In genomic region chr12:6381833-6382232, GRCm38 (mm10) we compare ENCODE assay signal across 16 mouse cellular contexts.
"Had no signal": no experiment of that assay in that cellular context is flagged by ENCODE, and none has a peak within 500 bp of the region (broad histone marks: within the 10 kb centered on the region; RNA-seq: fewer than 3 reads in every experiment).

No protein-coding gene starts in this region.

- ATAC-seq: liver, postnatal 0 days; midbrain, embryonic 15.5 days had no signal

- H3K27ac ChIP-seq: limb, embryonic 12.5 days; liver, embryonic 13.5 days; lung, embryonic 15.5 days; macrophage; midbrain, embryonic 15.5 days; neural tube, embryonic 12.5 days; stomach, embryonic 15.5 days had no signal

- H3K9ac ChIP-seq: limb, embryonic 12.5 days; liver, embryonic 13.5 days; liver, postnatal 0 days; lung, embryonic 15.5 days; midbrain, embryonic 15.5 days; neural tube, embryonic 12.5 days; stomach, embryonic 15.5 days had no signal

- H3K9me3 ChIP-seq: limb, embryonic 12.5 days; liver, embryonic 13.5 days; lung, embryonic 15.5 days; megakaryocyte, embryonic 14.5 days; midbrain, embryonic 15.5 days; neural tube, embryonic 12.5 days; stomach, embryonic 15.5 days had no signal

- H3K4me2 ChIP-seq: limb, embryonic 12.5 days; liver, embryonic 13.5 days; lung, embryonic 15.5 days; midbrain, embryonic 11.5 days; midbrain, embryonic 15.5 days; neural tube, embryonic 12.5 days; stomach, embryonic 15.5 days had no signal

- H3K27me3 ChIP-seq: limb, embryonic 12.5 days; liver, embryonic 13.5 days; lung, embryonic 15.5 days; megakaryocyte, embryonic 14.5 days; midbrain, embryonic 15.5 days; neural tube, embryonic 12.5 days; stomach, embryonic 15.5 days had no signal

- H3K36me3 ChIP-seq: limb, embryonic 12.5 days; liver, embryonic 13.5 days; lung, embryonic 15.5 days; midbrain, embryonic 15.5 days; neural tube, embryonic 12.5 days; stomach, embryonic 15.5 days had no signal

- DNase-seq: kidney, adult 8-10 months; kidney, postnatal 25 days; liver; liver, embryonic 13.5 days; liver, postnatal 0 days; lung, postnatal 14 days; thymus, adult 2 months; thymus, postnatal 25 days had no signal

- H3K4me3 ChIP-seq: limb, embryonic 12.5 days; liver, embryonic 13.5 days; lung, embryonic 15.5 days; megakaryocyte, embryonic 14.5 days; midbrain, embryonic 15.5 days; neural tube, embryonic 12.5 days; stomach, embryonic 15.5 days had no signal

- H3K4me1 ChIP-seq: limb, embryonic 12.5 days; liver, embryonic 13.5 days; lung, embryonic 15.5 days; megakaryocyte, embryonic 14.5 days; midbrain, embryonic 15.5 days; neural tube, embryonic 12.5 days; stomach, embryonic 15.5 days had no signal
